ENCODE assay signal across 28 mouse cellular contexts in genomic region chr2:154827521-154827920, GRCm38 (mm10). TPM values are rescaled to one million over a fixed set of nuclear protein-coding genes. Genes with fewer than 3 reads are reported as not detected.
"Had no signal": no experiment of that assay in that cellular context is flagged by ENCODE, and none has a peak within 500 bp of the region (broad histone marks: within the 10 kb centered on the region; RNA-seq: fewer than 3 reads in every experiment).

No protein-coding gene starts in this region.

- DNase-seq: gastrocnemius, adult 2 months; gastrocnemius, postnatal 10 days; gastrocnemius, postnatal 25 days; heart, adult 18-20 months; heart, postnatal 10 days; heart, postnatal 4 days; liver had no signal

- H3K4me2 ChIP-seq: heart, embryonic 12.5 days; hindbrain, embryonic 12.5 days; hindbrain, embryonic 14.5 days; intestine, embryonic 15.5 days; limb, embryonic 12.5 days; liver, embryonic 12.5 days had no signal

- H3K9ac ChIP-seq: heart, embryonic 12.5 days; hindbrain, embryonic 12.5 days; hindbrain, embryonic 14.5 days; intestine, embryonic 15.5 days; limb, embryonic 12.5 days; liver, embryonic 12.5 days; liver, embryonic 14.5 days had no signal

- H3K9me3 ChIP-seq: heart, embryonic 10.5 days; heart, embryonic 12.5 days; hindbrain, embryonic 10.5 days; hindbrain, embryonic 12.5 days; intestine, embryonic 15.5 days; limb, embryonic 10.5 days; limb, embryonic 12.5 days; liver, embryonic 12.5 days had no signal

- H3K27me3 ChIP-seq: heart, embryonic 12.5 days; hindbrain, embryonic 12.5 days; intestine, embryonic 15.5 days; limb, embryonic 12.5 days; liver, embryonic 12.5 days had no signal

- H3K36me3 ChIP-seq: heart, embryonic 12.5 days; hindbrain, embryonic 12.5 days; intestine, embryonic 15.5 days had no signal

- H3K27ac ChIP-seq: gastrocnemius, adult 2 months; heart, embryonic 10.5 days; hindbrain, embryonic 10.5 days; hindbrain, embryonic 12.5 days; hindbrain, embryonic 14.5 days; intestine, embryonic 15.5 days; layer of hippocampus, adult 2 months; left cerebral cortex, adult 2 months; limb, embryonic 10.5 days; limb, embryonic 12.5 days; liver, embryonic 12.5 days; liver, embryonic 14.5 days had no signal

- H3K4me1 ChIP-seq: hindbrain, embryonic 10.5 days; limb, embryonic 10.5 days; limb, embryonic 12.5 days had no signal

- H3K4me3 ChIP-seq: gastrocnemius, adult 2 months; heart, embryonic 10.5 days; heart, embryonic 12.5 days; hindbrain, embryonic 10.5 days; hindbrain, embryonic 12.5 days; intestine, embryonic 15.5 days; layer of hippocampus, adult 2 months; left cerebral cortex, adult 2 months; limb, embryonic 10.5 days; limb, embryonic 12.5 days; liver, embryonic 12.5 days had no signal

- ATAC-seq: forebrain, embryonic 16.5 days; hindbrain, embryonic 16.5 days; inflammation-experienced regulatory T-cells, adult 6 months; intestine, embryonic 15.5 days; intestine, postnatal 0 days; liver, embryonic 12.5 days had no signal

RNA-seq across cellular contexts. Expression of gene a, which starts 36.3 kb away (rescaled TPM):
- polyA plus RNA-seq: heart, embryonic 12.5 days; heart, embryonic 14.5 days; inflammation-experienced regulatory T-cells, adult 6 months; liver, embryonic 16.5 days had no signal

RNA-seq across cellular contexts. Expression of gene Gm14214, which starts 57.7 kb away (rescaled TPM):
- polyA plus RNA-seq: forebrain, embryonic 16.5 days; frontal cortex, adult 2 months; heart, embryonic 10.5 days; heart, embryonic 12.5 days; heart, embryonic 14.5 days; heart, embryonic 16.5 days; hindbrain, embryonic 10.5 days; hindbrain, embryonic 12.5 days; hindbrain, embryonic 14.5 days; hindbrain, embryonic 16.5 days; inflammation-experienced regulatory T-cells, adult 6 months; intestine, embryonic 15.5 days; intestine, postnatal 0 days; limb, embryonic 10.5 days; limb, embryonic 12.5 days; limb, embryonic 14.5 days; liver, embryonic 12.5 days; liver, embryonic 14.5 days; liver, embryonic 16.5 days had no signal
